Mouse (Mus musculus) midbrain, embryonic 12.5 days (tissue): ENCODE results near the gene Ghr. TPM values are rescaled to one million over a fixed set of nuclear protein-coding genes. Genes with fewer than 3 reads are reported as not detected.

ENCODE experiments used
- ATAC-seq: fragments of 200-750 bp; cut with Nextera tagmentation; 2 replicates; pipeline ENCODE4 v1.8.0; 2017; ENCODE audit warnings: low read depth, moderate TSS enrichment, moderate library complexity; ENCODE audit not compliant: low FRiP score
- H3K27ac ChIP-seq: fragments of 300-500 bp; sonication (generic); replicated peaks from 2 replicates; pipeline ENCODE4 v1.5.1; 2016; ENCODE audit warnings: mild to moderate bottlenecking
- H3K27me3 ChIP-seq: fragments of 300-500 bp; sonication (generic); 2 replicates; pipeline ENCODE4 v1.6.1; 2016; ENCODE audit warnings: mild to moderate bottlenecking
- H3K36me3 ChIP-seq: fragments of 300-500 bp; sonication (generic); 2 replicates; pipeline ENCODE4 v1.6.1; 2016
- H3K4me1 ChIP-seq: fragments of 300-500 bp; sonication (generic); 2 replicates; pipeline ENCODE4 v1.6.1; 2016
- H3K4me2 ChIP-seq: fragments of 300-500 bp; sonication (generic); replicated peaks from 2 replicates; pipeline ENCODE4 v1.6.1; 2016; ENCODE audit warnings: mild to moderate bottlenecking, moderate library complexity
- H3K4me3 ChIP-seq: fragments of 300-500 bp; sonication (generic); 2 replicates; pipeline ENCODE4 v1.5.1; 2016; ENCODE audit warnings: mild to moderate bottlenecking
- H3K9ac ChIP-seq: fragments of 300-500 bp; sonication (generic); replicated peaks from 2 replicates; pipeline ENCODE4 v1.6.1; 2016; ENCODE audit warnings: mild to moderate bottlenecking, moderate library complexity
- H3K9me3 ChIP-seq: fragments of 300-500 bp; sonication (generic); 2 replicates; pipeline ENCODE4 v1.6.1; 2016; ENCODE audit warnings: mild to moderate bottlenecking
- WGBS: fragments of 180-500 bp; shearing (Covaris S2); methylation state at CpG from one replicate; pipeline ENCODE4 v1.1.7; 2016; 5-methylcytosine and 5-hydroxymethylcytosine counted together
- polyA plus RNA-seq: library from polyadenylated mRNA; unstranded; fragments of >200 nt; fragmentation: Nextera tagmentation; extraction: Ambion mirVana; gene quantifications from 2 replicates; pipeline ENCODE4 v1.2.1, GENCODE M21; 2016

Gene Ghr
- polyA plus RNA-seq, 1 experiment from 2014 or later, result 18.0 TPM

- Histone ChIP-seq H3K36me3 (no peaks in the 10 kb centered on the region), H3K4me1 (no peaks in the 10 kb centered on the region), H3K9me3 (no peaks in the 10 kb centered on the region), H3K4me2 (no peak overlapping the region), H3K27ac (no peak overlapping the region), H3K27me3 (no peaks in the 10 kb centered on the region), H3K4me3 (no peak overlapping the region), H3K9ac (no peak overlapping the region)
- 84% methylated on average over 3 of the region's 3 CpGs for WGBS
- ATAC-seq, result no peak
These were observed 99.8 kb downstream of the Ghr start for GRCm38 (mm10) chr15:3483451-3483850.

DNA sequence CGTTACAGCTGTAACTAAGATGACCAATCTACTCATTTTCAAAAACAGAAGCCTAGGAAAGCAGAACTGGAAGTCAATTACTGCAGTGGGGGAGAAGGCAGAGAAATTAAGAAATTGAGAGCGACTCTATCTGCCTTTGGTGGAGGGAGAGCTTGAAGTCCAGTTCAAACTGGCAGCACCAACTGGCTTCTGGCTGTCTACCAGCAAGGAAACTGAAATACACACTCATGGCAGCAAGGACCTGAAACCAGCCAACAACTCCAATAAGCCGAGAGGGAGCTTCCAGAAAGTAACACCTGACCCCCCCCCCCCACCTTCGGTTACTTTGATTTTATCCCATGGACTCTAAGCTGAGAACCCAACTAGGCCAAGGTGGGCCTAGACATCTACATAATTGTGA lies 114.1 kb downstream of the Ghr start:
- no peak overlapping the region for H3K9ac ChIP-seq
- no peak for ATAC-seq
- H3K27me3 ChIP-seq, result no peaks in the 10 kb centered on the region
- H3K36me3 ChIP-seq, result no peaks in the 10 kb centered on the region
- WGBS, result 93% methylated on average over 4 of the region's 4 CpGs
- no peak overlapping the region for H3K27ac ChIP-seq
- H3K9me3 ChIP-seq, result no peaks in the 10 kb centered on the region
- H3K4me1 ChIP-seq, result no peaks in the 10 kb centered on the region
- no peak overlapping the region for H3K4me2 ChIP-seq
- no peak overlapping the region for H3K4me3 ChIP-seq

- no peaks in the 10 kb centered on the region for H3K4me1 ChIP-seq
- H3K27ac ChIP-seq, result no peak overlapping the region
- ATAC-seq, result no peak
- no peaks in the 10 kb centered on the region for H3K36me3 ChIP-seq
- 86% methylated on average over 4 of the region's 4 CpGs for WGBS
- no peak overlapping the region for H3K4me3 ChIP-seq
- no peak overlapping the region for H3K4me2 ChIP-seq
- no peak overlapping the region for H3K9ac ChIP-seq
- H3K27me3 ChIP-seq, result no peaks in the 10 kb centered on the region
- no peaks in the 10 kb centered on the region for H3K9me3 ChIP-seq
These were observed 116.7 kb downstream of the Ghr start for GRCm38 (mm10) chr15:3466608-3467007.

DNA sequence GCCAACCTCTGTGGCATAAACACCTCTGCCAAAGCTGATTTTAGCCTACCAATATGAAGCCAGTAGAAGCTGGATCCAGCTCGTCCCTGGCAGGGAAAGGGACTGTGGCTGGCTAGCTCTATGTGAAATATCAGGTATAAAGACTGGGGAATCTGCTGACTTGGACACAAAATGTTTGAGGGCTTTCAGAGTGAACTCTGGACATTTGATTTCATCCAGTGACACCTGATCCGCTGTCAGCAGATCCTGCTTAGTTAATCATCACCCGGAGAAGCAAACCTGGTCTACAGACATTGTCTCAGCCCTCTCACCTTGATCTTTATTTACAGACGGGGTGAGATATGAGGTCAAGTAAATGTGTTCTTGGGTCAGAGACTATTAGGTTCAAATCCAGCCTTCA lies 118.5 kb downstream of the Ghr start:
- WGBS, result 84% methylated on average over 4 of the region's 4 CpGs
- Histone ChIP-seq H3K27me3 (no peaks in the 10 kb centered on the region), H3K4me3 (no peak overlapping the region), H3K36me3 (no peaks in the 10 kb centered on the region), H3K27ac (no peak overlapping the region), H3K4me1 (no peaks in the 10 kb centered on the region), H3K9me3 (no peaks in the 10 kb centered on the region), H3K9ac (no peak overlapping the region), H3K4me2 (no peak overlapping the region)
- no peak for ATAC-seq

DNA sequence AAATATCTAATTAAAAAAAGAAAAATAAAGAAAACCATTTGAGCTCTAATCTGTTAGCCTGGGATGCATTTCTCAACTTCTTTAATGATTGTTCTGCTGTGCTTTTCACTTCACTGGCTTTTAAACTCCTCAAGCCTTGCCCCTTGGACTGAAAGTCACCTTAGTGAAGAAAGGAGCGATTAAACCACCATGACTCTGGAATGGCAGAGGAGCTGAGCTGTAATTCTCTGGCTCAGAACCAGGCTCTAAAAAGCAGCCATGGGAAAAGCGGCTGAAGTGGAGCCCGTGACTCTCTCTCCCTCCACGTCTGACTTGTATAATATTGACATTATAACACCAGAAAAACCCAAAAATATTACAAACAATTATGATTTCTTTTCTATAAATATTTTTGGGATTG lies 126.7 kb downstream of the Ghr start:
- H3K4me1 ChIP-seq, result no peaks in the 10 kb centered on the region
- 76% methylated on average over 4 of the region's 4 CpGs for WGBS
- no peaks in the 10 kb centered on the region for H3K9me3 ChIP-seq
- H3K4me2 ChIP-seq, result no peak overlapping the region
- ATAC-seq, result no peak
- H3K36me3 ChIP-seq, result no peaks in the 10 kb centered on the region
- H3K27ac ChIP-seq, result no peak overlapping the region
- no peak overlapping the region for H3K4me3 ChIP-seq
- H3K27me3 ChIP-seq, result no peaks in the 10 kb centered on the region
- no peak overlapping the region for H3K9ac ChIP-seq

- Histone ChIP-seq H3K4me2 (no peak overlapping the region), H3K4me3 (no peak overlapping the region), H3K27me3 (no peaks in the 10 kb centered on the region), H3K9ac (no peak overlapping the region), H3K9me3 (no peaks in the 10 kb centered on the region), H3K36me3 (no peaks in the 10 kb centered on the region), H3K27ac (no peak overlapping the region), H3K4me1 (no peaks in the 10 kb centered on the region)
- ATAC-seq, result no peak
These were observed 127.7 kb downstream of the Ghr start for GRCm38 (mm10) chr15:3455572-3455971.

GRCm38 (mm10) chr15:3452080-3452752 lies 131.1 kb downstream of the Ghr start:
- Histone ChIP-seq H3K27ac (no peak overlapping the region), H3K27me3 (no peaks in the 10 kb centered on the region), H3K9me3 (no peaks in the 10 kb centered on the region), H3K4me3 (no peak overlapping the region), H3K9ac (no peak overlapping the region), H3K36me3 (no peaks in the 10 kb centered on the region), H3K4me2 (no peak overlapping the region), H3K4me1 (no peaks in the 10 kb centered on the region)
- WGBS, result 80% methylated on average over 5 of the region's 5 CpGs
- ATAC-seq, result no peak

GRCm38 (mm10) chr15:3449564-3449963 lies 133.7 kb downstream of the Ghr start:
- 78% methylated on average over 2 of the region's 2 CpGs for WGBS
- Histone ChIP-seq H3K27me3 (no peaks in the 10 kb centered on the region), H3K27ac (no peak overlapping the region), H3K9me3 (no peaks in the 10 kb centered on the region), H3K4me1 (no peaks in the 10 kb centered on the region), H3K4me3 (no peak overlapping the region), H3K9ac (no peak overlapping the region), H3K36me3 (no peaks in the 10 kb centered on the region), H3K4me2 (no peak overlapping the region)
- no peak for ATAC-seq

GRCm38 (mm10) chr15:3445285-3445909 lies 137.9 kb downstream of the Ghr start:
- Histone ChIP-seq H3K27me3 (no peaks in the 10 kb centered on the region), H3K9ac (no peak overlapping the region), H3K4me1 (no peaks in the 10 kb centered on the region), H3K9me3 (no peaks in the 10 kb centered on the region), H3K27ac (no peak overlapping the region), H3K4me2 (no peak overlapping the region), H3K4me3 (no peak overlapping the region), H3K36me3 (no peaks in the 10 kb centered on the region)
- 72% methylated on average over 7 of the region's 7 CpGs for WGBS
- ATAC-seq, result no peak

DNA sequence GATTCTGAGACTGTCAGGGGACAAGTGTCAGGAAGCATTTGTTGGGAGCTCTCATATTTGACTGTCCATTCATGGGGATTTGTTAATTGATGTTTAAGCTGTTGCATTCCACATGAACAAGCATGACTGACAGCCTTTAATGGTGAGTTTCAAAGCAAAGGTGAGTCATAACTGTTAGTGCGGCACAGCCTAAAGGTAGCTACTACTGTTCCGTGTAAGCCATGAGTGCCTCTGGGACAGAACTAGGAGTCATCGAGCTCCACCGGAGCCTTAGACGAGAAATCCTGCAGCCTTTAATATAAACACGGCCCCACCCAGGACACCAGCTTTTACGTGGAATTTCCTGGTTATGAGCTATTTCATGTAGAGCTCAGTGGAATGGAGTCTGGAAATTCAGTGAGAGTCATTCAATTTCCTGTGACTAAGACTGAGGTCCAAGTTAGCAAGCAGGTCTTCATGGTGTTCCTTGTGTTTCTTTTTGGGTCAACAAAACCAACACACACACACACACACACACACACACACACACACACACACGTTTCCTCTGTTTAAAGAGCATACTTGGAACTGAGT lies 138.8 kb downstream of the Ghr start:
- no peaks in the 10 kb centered on the region for H3K9me3 ChIP-seq
- H3K9ac ChIP-seq, result no peak overlapping the region
- H3K4me1 ChIP-seq, result no peaks in the 10 kb centered on the region
- H3K36me3 ChIP-seq, result no peaks in the 10 kb centered on the region
- no peak overlapping the region for H3K4me3 ChIP-seq
- WGBS, result 85% methylated on average over 8 of the region's 8 CpGs
- no peak overlapping the region for H3K27ac ChIP-seq
- H3K4me2 ChIP-seq, result no peak overlapping the region
- H3K27me3 ChIP-seq, result no peaks in the 10 kb centered on the region
- no peak for ATAC-seq

- peak; percentile 53 for ATAC-seq
- Histone ChIP-seq H3K4me1 (no peaks in the 10 kb centered on the region), H3K4me3 (no peak overlapping the region), H3K36me3 (no peaks in the 10 kb centered on the region), H3K9me3 (no peaks in the 10 kb centered on the region), H3K27me3 (no peaks in the 10 kb centered on the region), H3K9ac (no peak overlapping the region), H3K27ac (no peak overlapping the region), H3K4me2 (no peak overlapping the region)
- 58% methylated on average over 4 of the region's 4 CpGs for WGBS
These were observed 141.6 kb downstream of the Ghr start for GRCm38 (mm10) chr15:3441506-3442286.

GRCm38 (mm10) chr15:3437381-3437780 lies 145.9 kb downstream of the Ghr start:
- H3K4me2 ChIP-seq, result no peak overlapping the region
- ATAC-seq, result no peak
- WGBS, result 80% methylated on average over 3 of the region's 3 CpGs
- no peak overlapping the region for H3K27ac ChIP-seq
- no peaks in the 10 kb centered on the region for H3K9me3 ChIP-seq
- H3K9ac ChIP-seq, result no peak overlapping the region
- H3K27me3 ChIP-seq, result no peaks in the 10 kb centered on the region
- no peaks in the 10 kb centered on the region for H3K36me3 ChIP-seq
- H3K4me1 ChIP-seq, result no peaks in the 10 kb centered on the region
- no peak overlapping the region for H3K4me3 ChIP-seq
